Mouse (Mus musculus) fat pad, adult 2 months (tissue): Measurements from ENCODE around the gene Celf2.
A peak's percentile ranks its signal among the peaks of the same experiment; 100 is the strongest.
"Not testable (repeated sequence)": the region's sequence is repeated elsewhere in the genome, so short reads cannot be mapped to it uniquely, and the experiment has no call there.

ENCODE experiments used
- DNase-seq: peaks from one replicate; pipeline ENCODE4 v3.0.0-alpha.2; 2011; ENCODE audit warnings: low read depth, low spot score; ENCODE audit errors: extremely low read depth

Celf2 gene

GRCm38 (mm10) chr2:6637147-6637546 is 872.2 kb downstream of the Celf2 start:
- no peak for DNase-seq

DNA sequence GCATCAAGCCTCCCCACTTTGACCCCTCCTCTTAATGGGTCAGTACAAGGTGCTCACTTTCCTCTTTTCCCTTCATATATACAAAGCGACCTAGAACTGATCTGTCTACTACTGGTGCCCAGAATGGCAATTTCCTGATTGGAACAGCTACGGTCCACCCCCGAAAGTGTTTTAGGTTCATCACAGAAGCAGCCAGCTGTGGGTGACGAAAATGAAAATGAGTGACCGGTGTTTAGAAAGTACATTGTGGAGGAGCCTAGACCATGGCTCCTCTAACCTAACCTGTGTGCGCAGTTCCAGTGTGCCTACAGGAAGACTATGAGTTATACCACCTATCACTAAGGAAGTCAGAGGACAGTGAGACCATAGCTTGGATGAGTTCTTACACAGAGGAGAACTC is 874.5 kb downstream of the Celf2 start:
- DNase-seq = no peak

DNA sequence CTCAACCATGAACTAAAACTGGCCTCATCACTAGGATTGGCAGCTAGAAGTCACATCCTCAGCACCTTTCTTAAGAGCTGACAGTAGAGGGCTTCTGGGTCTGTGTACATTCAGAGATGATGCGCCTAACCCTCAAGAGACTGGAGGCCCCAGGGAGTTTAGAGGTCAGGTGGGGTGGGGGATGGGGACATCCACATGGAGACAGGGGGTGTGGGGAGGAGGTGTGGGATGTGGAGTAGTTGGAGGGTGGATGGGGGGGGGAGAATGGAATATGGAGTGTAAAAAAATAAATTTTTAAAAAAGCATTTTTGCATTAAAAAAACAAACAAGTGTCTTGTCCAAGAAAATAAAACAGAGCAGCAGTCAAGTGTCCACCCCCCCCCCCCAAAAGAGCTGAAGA is 876.2 kb downstream of the Celf2 start:
- DNase-seq = no peak

DNA sequence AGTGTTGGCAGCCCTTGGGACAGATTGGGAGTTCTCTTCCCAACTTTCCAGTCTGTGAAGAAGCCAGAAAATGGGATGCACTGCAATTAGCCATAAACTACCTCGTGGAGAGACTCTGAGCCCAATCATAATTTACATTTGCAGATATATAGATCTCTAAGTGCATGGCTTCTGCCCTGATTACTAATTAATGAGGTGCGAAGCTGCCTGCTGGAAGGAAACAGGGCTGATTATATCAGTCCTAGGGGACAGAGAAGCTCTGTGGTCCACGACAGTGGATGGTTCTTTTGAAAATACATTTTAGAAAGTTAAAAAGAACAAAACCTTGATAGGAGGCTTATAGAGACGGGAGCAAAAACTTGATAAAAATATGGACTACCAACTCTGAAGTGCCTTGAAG is 885.6 kb downstream of the Celf2 start:
- DNase-seq = no peak

GRCm38 (mm10) chr2:6622082-6622481 is 887.3 kb downstream of the Celf2 start:
- DNase-seq = no peak

DNA sequence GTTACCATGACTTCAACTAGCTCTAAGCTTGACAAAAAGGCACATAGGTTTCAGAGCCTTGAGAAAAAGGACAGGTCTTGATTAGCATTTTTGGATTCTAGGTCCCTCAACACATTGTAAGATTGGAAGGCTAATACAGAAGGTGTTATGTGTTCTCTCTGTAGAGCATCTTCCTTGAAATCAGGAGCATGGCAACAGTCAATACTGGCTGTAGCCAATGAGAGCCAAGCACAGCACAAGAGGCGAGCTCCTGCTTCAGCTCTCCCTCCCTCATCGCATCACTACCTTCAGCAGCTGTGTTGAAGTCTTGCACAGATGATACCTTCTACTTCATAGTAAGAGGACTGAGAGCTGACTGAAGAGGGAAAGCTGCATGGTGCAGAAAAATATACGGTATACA is 890.5 kb downstream of the Celf2 start:
- no peak for DNase-seq

GRCm38 (mm10) chr2:6618450-6618849 is 890.9 kb downstream of the Celf2 start:
- DNase-seq = no peak

- no peak for DNase-seq
Observed at GRCm38 (mm10) chr2:6604347-6604746, 905.0 kb downstream of the Celf2 start.

DNA sequence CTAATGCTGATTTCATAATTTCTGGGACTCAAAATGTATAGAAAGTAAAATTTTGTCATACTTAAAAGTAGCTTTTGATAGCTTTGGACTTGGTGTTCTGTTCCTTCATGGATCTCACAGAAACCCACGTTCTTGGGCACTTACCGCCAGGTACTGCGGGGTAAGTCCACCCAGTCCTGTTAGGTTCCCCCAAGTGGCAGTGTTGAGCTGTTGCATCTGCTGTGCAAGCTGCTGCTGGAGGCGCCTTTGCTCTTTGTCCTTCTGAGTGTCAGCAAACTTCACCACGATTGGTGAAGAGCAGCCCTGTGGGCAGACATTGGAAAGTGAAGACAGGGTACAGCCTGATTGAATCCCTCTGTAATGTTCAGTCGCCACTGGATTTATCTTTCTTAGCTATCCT is 905.5 kb downstream of the Celf2 start:
- DNase-seq = no peak

GRCm38 (mm10) chr2:6602163-6602562 is 907.2 kb downstream of the Celf2 start:
- DNase-seq = no peak

GRCm38 (mm10) chr2:6598879-6599167 is 910.5 kb downstream of the Celf2 start:
- DNase-seq = no peak

- no peak for DNase-seq
Observed at GRCm38 (mm10) chr2:6598124-6598878, 911.1 kb downstream of the Celf2 start.

- no peak for DNase-seq
Observed at GRCm38 (mm10) chr2:6594736-6595135, 914.6 kb downstream of the Celf2 start.

DNA sequence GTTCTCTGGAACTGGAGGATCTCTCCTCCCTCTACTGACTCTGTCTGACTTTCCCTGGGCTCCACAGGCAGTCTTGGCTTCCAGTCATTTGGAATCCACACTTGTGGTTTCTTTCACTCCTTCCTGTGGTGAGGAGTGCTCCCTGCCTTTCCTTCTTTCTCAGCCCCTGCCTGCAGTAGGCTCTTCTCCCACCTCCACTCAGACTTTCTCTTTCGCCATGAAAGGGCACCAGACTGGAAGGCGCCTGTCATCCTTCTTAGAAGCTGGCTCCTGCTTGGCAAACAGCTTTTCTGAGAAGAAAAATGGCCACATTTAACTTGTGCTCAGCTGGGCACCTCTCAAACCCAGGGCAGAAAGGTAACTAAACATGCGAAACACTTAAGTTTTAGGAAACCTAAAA is 915.2 kb downstream of the Celf2 start:
- no peak for DNase-seq

- no peak for DNase-seq
Observed at GRCm38 (mm10) chr2:6593739-6594138, 915.6 kb downstream of the Celf2 start.

GRCm38 (mm10) chr2:6586122-6586681 is 923.2 kb downstream of the Celf2 start:
- no peak for DNase-seq

GRCm38 (mm10) chr2:6585069-6585754 is 924.2 kb downstream of the Celf2 start:
- no peak for DNase-seq

DNA sequence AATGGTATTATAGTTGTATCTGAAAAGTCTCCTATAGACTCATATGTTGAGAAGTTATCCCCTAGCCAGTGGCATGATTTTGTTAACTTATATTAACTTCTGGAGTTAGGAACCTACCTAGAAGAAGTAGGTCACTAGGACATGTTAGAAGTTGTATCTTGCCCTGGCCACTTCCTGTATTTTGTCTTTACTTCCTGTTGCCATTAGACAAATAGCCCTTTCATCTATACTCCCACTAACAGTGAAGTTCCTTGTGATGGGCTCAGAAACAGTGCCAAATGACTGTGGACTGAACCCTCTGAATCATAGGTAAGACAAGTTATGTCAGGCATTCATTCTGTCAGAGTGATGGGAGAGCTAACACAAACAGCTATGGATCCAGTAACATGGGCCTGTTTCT is 926.7 kb downstream of the Celf2 start:
- peak; percentile 2 for DNase-seq

- DNase-seq = no peak
Observed at GRCm38 (mm10) chr2:6580066-6580465, 929.3 kb downstream of the Celf2 start.

- DNase-seq = not testable (repeated sequence)
Observed at GRCm38 (mm10) chr2:6575316-6575715, 934.0 kb downstream of the Celf2 start.

DNA sequence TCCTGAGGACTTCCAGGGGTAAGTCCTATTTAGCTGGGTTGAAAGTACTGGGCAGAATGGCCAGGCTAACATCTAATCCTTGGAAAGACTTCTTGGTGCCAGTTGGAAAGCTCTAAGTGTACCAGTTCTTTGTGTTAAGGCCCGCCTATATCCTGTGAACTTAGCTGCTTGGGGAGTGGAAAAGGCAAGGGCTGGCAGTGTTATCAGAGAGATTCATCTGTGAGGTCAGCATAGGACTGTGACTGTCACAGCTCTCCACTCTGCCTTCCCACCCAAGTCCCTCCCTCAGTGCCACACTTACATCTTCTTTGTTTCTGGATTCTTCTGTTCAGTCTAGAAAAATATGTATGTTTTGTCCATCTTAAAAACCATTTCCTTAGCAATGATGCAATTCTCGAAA is 935.7 kb downstream of the Celf2 start:
- no peak for DNase-seq

DNA sequence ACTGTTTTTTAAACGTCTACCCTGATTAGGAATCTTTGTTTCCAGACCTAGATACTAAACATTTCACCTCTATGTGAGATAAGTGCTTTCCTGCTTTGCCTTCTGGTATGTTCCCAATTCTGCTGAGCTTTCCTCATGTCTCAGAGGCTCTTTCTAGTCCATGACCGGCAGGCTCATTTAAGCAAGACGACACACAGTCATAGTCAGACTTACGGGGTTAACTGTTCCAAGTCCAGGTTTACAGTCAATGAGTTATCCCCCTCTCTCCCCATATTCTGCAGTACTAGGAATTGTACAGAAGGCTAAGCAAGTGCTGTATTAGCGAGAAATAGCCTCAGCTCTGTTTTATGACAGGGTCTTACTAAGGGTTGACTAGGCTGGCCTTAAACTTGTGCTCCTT is 936.4 kb downstream of the Celf2 start:
- no peak for DNase-seq
